In genomic region chr8:87975466-87975809, GRCm38 (mm10) we compare ENCODE assay signal across 10 mouse cellular contexts. TPM values are rescaled to one million over a fixed set of nuclear protein-coding genes. Genes with fewer than 3 reads are reported as not detected.
DNase-seq lines count a peak whose midpoint lies in the region; ATAC-seq and TF ChIP-seq lines count a peak whose summit lies in the region.
"Had no signal": no experiment of that assay in that cellular context is flagged by ENCODE, and none has a peak within 500 bp of the region (broad histone marks: within the 10 kb centered on the region; RNA-seq: fewer than 3 reads in every experiment).

No protein-coding gene starts in this region.

- peak overlapping the region; percentile 84 for H3K4me2 ChIP-seq in heart, embryonic 12.5 days
- H3K4me2 ChIP-seq in lung, postnatal 0 days (replicated peaks; ENCODE audit: low read depth, low read length): peak overlapping the region; percentile 59; the same call in 1 of the 2 replicates
- H3K4me2 ChIP-seq in kidney, embryonic 15.5 days: peak overlapping the region; percentile 76

- H3K36me3 ChIP-seq in heart, embryonic 12.5 days: no peaks in the 10 kb centered on the region
- H3K36me3 ChIP-seq in lung, postnatal 0 days (ENCODE audit: insufficient read depth, low read length): no peaks in the 10 kb centered on the region
- H3K36me3 ChIP-seq in kidney, embryonic 15.5 days: no peaks in the 10 kb centered on the region
- H3K36me3 ChIP-seq: liver, embryonic 15.5 days had no signal

- peak overlapping the region; percentile 13; the same call in 1 of the 2 replicates for H3K27ac ChIP-seq in heart, embryonic 12.5 days (ENCODE audit: poor library complexity, severe bottlenecking)
- no peak overlapping the region for H3K27ac ChIP-seq in lung, postnatal 0 days (ENCODE audit: low read length)
- H3K27ac ChIP-seq in kidney, embryonic 15.5 days: peak overlapping the region; percentile 43
- H3K27ac ChIP-seq: liver, embryonic 15.5 days had no signal

- 16% methylated on average over 1 of the region's 1 CpGs for WGBS in heart, embryonic 12.5 days
- WGBS in lung, postnatal 0 days: 6% methylated on average over 1 of the region's 1 CpGs
- 31% methylated on average over 1 of the region's 1 CpGs for WGBS in kidney, embryonic 15.5 days

- no peak for DNase-seq in heart, adult 8-10 months (ENCODE audit: low spot score)
- DNase-seq in lung, postnatal 0 days (ENCODE audit: low spot score): peak; percentile 26
- DNase-seq in lung, adult 18-20 months: no peak
- DNase-seq in neural tube, embryonic 10.5 days (ENCODE audit: extremely low spot score, low spot score): peak; percentile 34
- no peak for DNase-seq in right cerebral cortex, postnatal 36 days (ENCODE audit: low spot score in 2 of 2)
- DNase-seq: spleen, adult 18-20 months had no signal

- TF ChIP-seq EP300 in lung, postnatal 0 days (IDR thresholded peaks at IDR 0.05): no peak

- no peaks in the 10 kb centered on the region for H3K9me3 ChIP-seq in heart, embryonic 12.5 days (replicated peaks)
- no peaks in the 10 kb centered on the region for H3K9me3 ChIP-seq in lung, postnatal 0 days (ENCODE audit: low read length)
- no peaks in the 10 kb centered on the region for H3K9me3 ChIP-seq in kidney, embryonic 15.5 days (replicated peaks)
- H3K9me3 ChIP-seq: liver, embryonic 15.5 days had no signal

- ATAC-seq in heart, embryonic 12.5 days (ENCODE audit: insufficient number of reproducible peaks, low FRiP score): no peak
- peak; percentile 53; the same call in 1 of the 2 replicates for ATAC-seq in lung, postnatal 0 days
- no peak for ATAC-seq in kidney, embryonic 15.5 days (replicated peaks; ENCODE audit: low FRiP score)
- no peak for ATAC-seq in frontal cortex, adult (ENCODE audit: low TSS enrichment)

- no peak overlapping the region for H3K4me3 ChIP-seq in heart, embryonic 12.5 days
- no peak overlapping the region for H3K4me3 ChIP-seq in lung, postnatal 0 days (ENCODE audit: low read depth, low read length)
- no peak overlapping the region for H3K4me3 ChIP-seq in kidney, embryonic 15.5 days (replicated peaks)
- H3K4me3 ChIP-seq: liver, embryonic 15.5 days had no signal

- TF ChIP-seq CTCF in lung, postnatal 0 days (IDR thresholded peaks at IDR 0.05): no peak

- H3K9ac ChIP-seq in heart, embryonic 12.5 days: peak overlapping the region; percentile 35; the same call in 1 of the 2 replicates
- H3K9ac ChIP-seq in lung, postnatal 0 days (replicated peaks; ENCODE audit: low read depth): no peak overlapping the region
- no peak overlapping the region for H3K9ac ChIP-seq in kidney, embryonic 15.5 days
- H3K9ac ChIP-seq: liver, embryonic 15.5 days had no signal

- H3K4me1 ChIP-seq in heart, embryonic 12.5 days (replicated peaks): peaks cover 20% of the 10 kb centered on the region
- H3K4me1 ChIP-seq in lung, postnatal 0 days (ENCODE audit: insufficient read depth, low read depth, low read length): peaks cover 8% of the 10 kb centered on the region; the same call in 1 of the 2 replicates
- H3K4me1 ChIP-seq in kidney, embryonic 15.5 days: peaks cover 20% of the 10 kb centered on the region
- H3K4me1 ChIP-seq: liver, embryonic 15.5 days had no signal

- H3K27me3 ChIP-seq in heart, embryonic 12.5 days (replicated peaks): no peaks in the 10 kb centered on the region
- H3K27me3 ChIP-seq in lung, postnatal 0 days (replicated peaks; ENCODE audit: insufficient read depth, low read length): no peaks in the 10 kb centered on the region
- no peaks in the 10 kb centered on the region for H3K27me3 ChIP-seq in kidney, embryonic 15.5 days

RNA-seq across cellular contexts. Expression of gene Zfp423, which starts 16.0 kb away (rescaled TPM):
- 6.3 and 7.6 TPM in 2 replicates for polyA plus RNA-seq in heart, embryonic 12.5 days (2016; fragmentation: Nextera tagmentation; extraction: Ambion mirVana)
- total RNA-seq in heart, adult 8-10 months (2022): 1 to 10 TPM; 3.2 to 5.2 (median 3.6) TPM
- polyA plus RNA-seq in lung, postnatal 0 days (2015; fragmentation: Nextera tagmentation; extraction: Ambion mirVana): 2.1 and 3.5 TPM in 2 replicates
- polyA plus RNA-seq in kidney, embryonic 15.5 days (2015; fragmentation: Nextera tagmentation; extraction: Ambion mirVana): 9.2 and 10.9 TPM in 2 replicates

Comparison
In these comparisons a context has a peak if more than half of its experiments do, and no peak if none do; other contexts are left out.
1. DNase-seq: peak in lung, postnatal 0 days (single experiment) and neural tube, embryonic 10.5 days (single experiment); none in heart, adult 8-10 months (single experiment), lung, adult 18-20 months (0 of 2) and right cerebral cortex, postnatal 36 days (0 of 2).
2. Peak in every context shown above with its lines, with median percentiles within 50 percentile points of each other: H3K4me2 ChIP-seq.